Mouse (Mus musculus): ENCODE data around the gene Iffo1. TPM values are rescaled to one million over a fixed set of nuclear protein-coding genes. Genes with fewer than 3 reads are reported as not detected.

The Iffo1 gene
- polyA plus RNA-seq (2015; fragmentation: Nextera tagmentation; extraction: Ambion mirVana) = 9.4 and 12.4 TPM in 2 replicates

DNA sequence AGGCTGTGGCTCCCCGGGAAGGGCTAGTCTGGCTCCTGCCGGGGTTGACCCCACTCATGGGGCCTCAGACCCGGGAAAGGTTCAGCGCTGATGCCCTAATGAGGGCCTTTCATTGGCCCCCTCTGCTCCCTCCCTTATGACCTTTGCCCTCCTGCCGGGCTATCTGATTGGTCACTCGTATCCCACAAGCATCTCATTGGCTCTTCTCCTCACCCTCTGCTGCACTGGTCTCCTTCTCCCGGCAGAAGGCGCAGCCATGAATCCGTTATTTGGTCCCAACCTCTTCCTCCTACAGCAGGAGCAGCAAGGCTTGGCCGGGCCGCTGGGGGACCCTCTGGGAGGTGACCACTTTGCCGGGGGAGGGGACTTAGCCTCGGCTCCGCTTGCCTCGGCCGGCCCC, at the start of gene Iffo1:
Gene Iffo1, plus strand, starts transcription at position 241 of the 400 bp plus-strand sequence.

DNA sequence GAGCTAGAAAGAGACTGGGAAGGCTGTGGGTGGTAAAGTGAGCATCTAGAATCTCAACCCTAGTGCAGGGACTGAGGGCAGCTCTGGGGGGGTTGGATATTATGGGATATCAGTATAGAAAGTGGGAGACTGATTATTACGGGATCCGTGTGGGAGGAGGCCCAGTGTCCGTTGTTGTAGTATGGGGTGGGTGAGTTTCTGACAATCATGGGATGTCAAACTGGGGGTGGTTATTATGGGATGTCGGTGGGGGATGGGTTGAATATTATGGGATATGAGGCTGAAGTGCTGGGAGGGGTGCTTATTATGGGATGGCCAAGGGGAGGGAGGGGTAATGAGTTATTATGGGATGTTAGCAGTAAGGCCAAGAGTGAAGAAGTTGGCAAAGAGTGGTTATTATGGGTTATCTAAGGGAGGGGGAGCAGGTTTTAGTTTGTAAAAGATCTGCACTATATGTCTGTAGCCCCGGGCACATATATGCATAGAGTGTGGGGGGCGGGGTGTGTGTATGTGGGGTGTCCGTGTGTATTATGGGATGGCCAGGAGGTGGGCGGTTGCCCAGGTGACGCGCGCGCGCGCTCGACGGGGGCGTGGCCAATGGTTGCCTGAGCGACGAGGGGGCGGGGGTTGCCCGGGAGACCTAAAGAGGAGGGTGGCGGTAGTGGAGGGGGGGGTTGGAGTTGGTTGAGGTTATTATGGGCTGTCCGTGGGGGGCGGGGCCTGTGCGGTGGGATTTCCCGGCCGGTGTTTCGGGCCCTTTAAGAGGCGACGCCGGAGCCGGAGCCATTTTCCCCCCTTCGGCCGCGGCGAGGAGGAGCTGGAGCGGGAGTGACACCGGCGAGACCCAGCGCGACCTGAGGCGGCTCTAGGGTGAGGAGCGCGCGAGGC, 49.4 kb upstream of the Iffo1 start, which contains the start of gene Chd4:
Gene Chd4, plus strand, starts transcription at position 591 of the 888 bp plus-strand sequence.

DNA sequence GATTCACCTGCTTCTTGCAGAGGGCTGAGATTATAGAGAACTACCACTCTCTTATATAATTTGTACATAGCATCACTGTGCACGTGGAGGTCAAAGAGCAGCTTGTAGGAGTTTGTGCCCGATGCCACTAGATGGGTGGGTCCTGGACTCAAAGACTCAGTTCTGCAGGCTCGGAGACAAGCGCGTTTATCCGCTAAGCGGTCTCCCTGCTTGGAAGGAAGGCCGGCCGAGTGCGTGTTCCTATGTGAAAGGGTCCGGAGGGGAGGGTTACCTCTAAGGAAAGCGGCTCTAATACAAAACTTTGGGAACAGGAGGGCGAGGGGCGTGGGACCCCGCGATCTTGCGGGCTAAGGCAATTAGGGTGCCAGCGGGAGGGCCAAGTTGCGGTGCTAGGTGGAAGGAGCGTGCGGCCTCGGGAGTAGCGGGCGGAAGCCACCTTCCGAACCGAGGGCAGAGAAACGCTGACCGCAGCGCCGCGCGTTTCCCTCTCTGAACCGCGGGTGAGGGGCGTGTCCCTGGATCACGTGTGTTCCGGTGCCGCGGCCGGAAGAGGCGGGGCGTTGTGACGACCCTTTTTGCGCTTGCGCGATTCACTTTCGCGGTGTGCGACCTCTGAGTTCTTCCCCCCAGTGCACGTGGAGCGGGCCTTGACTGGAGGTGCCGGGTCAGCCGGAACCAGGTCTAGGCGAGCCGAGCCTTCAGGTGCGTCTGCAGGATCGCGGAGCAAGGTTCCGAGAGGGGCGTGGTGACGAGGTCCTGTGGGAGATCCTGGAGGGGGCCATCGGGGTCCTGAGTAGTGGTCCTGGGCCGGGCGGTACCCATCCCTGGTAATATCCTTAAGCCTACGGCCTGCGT, 13.5 kb upstream of the Iffo1 start, which contains the start of gene Nop2:
Gene Nop2, plus strand, starts transcription at position 608 of the 855 bp plus-strand sequence.

DNA sequence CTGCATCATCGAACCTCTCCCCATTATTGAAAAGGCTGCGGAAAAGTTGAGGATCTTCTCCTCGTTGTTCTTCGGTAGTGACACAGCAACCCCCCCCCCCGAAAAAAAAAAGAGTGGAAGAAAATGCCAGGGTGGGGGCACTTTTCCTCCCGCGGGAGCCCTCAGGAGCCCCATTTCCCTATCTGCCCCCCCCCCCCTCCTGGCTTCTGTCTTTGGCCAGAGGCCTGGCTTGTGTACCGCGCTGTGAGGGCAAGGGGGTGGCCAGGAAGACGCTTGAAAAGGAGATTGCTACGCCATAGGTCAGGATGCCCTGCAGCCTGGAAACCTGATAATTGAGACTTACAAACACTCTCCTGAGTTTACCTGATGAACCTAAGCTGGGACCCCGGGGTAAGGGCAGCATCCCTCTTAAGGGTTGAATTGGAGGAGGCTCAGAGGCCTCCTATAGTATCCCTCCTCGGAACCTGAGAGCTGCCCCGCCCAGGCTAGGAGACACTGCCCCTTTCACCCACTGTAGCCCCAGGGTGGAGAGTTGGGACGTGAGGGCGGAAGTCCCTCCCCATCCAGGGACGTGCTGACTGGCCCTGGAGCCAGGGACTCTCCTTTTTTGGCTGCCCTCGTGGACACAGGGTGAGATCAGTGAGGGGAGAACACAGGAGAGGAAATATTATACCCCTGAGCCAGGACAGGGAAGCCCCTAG, 21.2 kb downstream of the Iffo1 start, which contains the start of gene Gapdh:
Gene Gapdh, minus strand, starts transcription at position 417 of the 701 bp plus-strand sequence.

DNA sequence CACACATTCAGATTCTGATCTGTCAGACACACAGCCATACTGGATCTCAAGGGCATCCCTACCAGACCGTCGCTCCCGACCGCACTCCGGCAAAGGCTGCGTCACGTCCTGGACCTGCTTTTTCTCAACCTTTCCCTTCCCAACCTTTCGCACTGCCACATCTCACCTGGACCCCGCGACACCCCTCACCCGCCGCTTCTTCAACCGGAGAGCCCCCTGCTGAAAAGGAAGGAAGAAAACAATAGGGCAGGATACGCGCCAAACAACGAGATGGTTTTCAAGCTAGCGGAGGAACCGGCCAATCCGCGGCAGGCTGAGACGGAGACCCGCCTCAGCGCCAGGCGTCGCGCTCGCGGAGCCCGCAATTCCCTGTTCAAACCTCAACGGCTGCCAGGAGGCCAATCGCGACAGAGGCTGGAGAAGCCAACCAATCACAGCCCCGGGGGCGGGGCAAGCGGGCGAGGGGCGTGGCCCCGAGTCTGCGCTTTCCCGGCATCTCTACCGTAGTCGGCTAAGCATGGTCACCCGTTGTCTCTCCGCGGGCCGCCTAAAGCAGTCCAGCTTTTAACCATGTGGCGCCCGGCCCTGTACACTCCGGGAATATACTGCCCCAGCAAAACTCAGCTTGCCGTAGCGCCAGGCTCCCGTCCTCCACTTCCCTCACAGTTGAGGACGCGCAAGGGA, 46.4 kb downstream of the Iffo1 start, which contains the start of the genes Ncapd2 and Mrpl51:
Gene Ncapd2, minus strand, starts transcription at position 370 of the 684 bp plus-strand sequence.
Gene Mrpl51, plus strand, starts transcription at position 470 of the 684 bp plus-strand sequence.

Other genes starting within 250 kb of the Iffo1 start
- 1.6 and 2.9 TPM in 2 replicates for gene Lag3, start 233.5 kb upstream of the Iffo1 start, polyA plus RNA-seq (2015; fragmentation: Nextera tagmentation; extraction: Ambion mirVana)
- 66.4 and 88.8 TPM in 2 replicates for gene Ptms, start 225.1 kb upstream of the Iffo1 start, polyA plus RNA-seq (2015; fragmentation: Nextera tagmentation; extraction: Ambion mirVana)
- 110 and 118 TPM in 2 replicates for gene Mlf2, start 213.9 kb upstream of the Iffo1 start, polyA plus RNA-seq (2015; fragmentation: Nextera tagmentation; extraction: Ambion mirVana)
- gene Cops7a, start 179.7 kb upstream of the Iffo1 start, polyA plus RNA-seq (2015; fragmentation: Nextera tagmentation; extraction: Ambion mirVana) = 55.1 and 59.7 TPM in 2 replicates
- 0.41 and 0.47 TPM in 2 replicates for gene Pianp, start 148.5 kb upstream of the Iffo1 start, polyA plus RNA-seq (2015; fragmentation: Nextera tagmentation; extraction: Ambion mirVana)
- 5.5 and 7.0 TPM in 2 replicates for gene Zfp384, start 136.1 kb upstream of the Iffo1 start, polyA plus RNA-seq (2015; fragmentation: Nextera tagmentation; extraction: Ambion mirVana)
- gene Ing4, start 105.5 kb upstream of the Iffo1 start, polyA plus RNA-seq (2015; fragmentation: Nextera tagmentation; extraction: Ambion mirVana) = 43.3 and 47.7 TPM in 2 replicates
- gene Acrbp, start 95.6 kb upstream of the Iffo1 start, polyA plus RNA-seq (2015; fragmentation: Nextera tagmentation; extraction: Ambion mirVana) = 5.1 and 7.5 TPM in 2 replicates
- gene Lpar5, start 77.3 kb upstream of the Iffo1 start, polyA plus RNA-seq (2015; fragmentation: Nextera tagmentation; extraction: Ambion mirVana) = 1.4 and 1.8 TPM in 2 replicates
- 39.3 and 45.6 TPM in 2 replicates for gene Chd4, start 49.3 kb upstream of the Iffo1 start, polyA plus RNA-seq (2015; fragmentation: Nextera tagmentation; extraction: Ambion mirVana)
- 35.5 and 37.8 TPM in 2 replicates for gene Nop2, start 13.3 kb upstream of the Iffo1 start, polyA plus RNA-seq (2015; fragmentation: Nextera tagmentation; extraction: Ambion mirVana)
- gene Gapdh, start 21.2 kb downstream of the Iffo1 start, polyA plus RNA-seq (2015; fragmentation: Nextera tagmentation; extraction: Ambion mirVana) = 647 and 650 TPM in 2 replicates
- 118 and 127 TPM in 2 replicates for gene Ncapd2, start 46.5 kb downstream of the Iffo1 start, polyA plus RNA-seq (2015; fragmentation: Nextera tagmentation; extraction: Ambion mirVana)
- 198 and 200 TPM in 2 replicates for gene Mrpl51, start 46.6 kb downstream of the Iffo1 start, polyA plus RNA-seq (2015; fragmentation: Nextera tagmentation; extraction: Ambion mirVana)
- 4.1 and 4.2 TPM in 2 replicates for gene Vamp1, start 70.3 kb downstream of the Iffo1 start, polyA plus RNA-seq (2015; fragmentation: Nextera tagmentation; extraction: Ambion mirVana)
- 5.6 and 8.6 TPM in 2 replicates for gene Tapbpl, start 86.6 kb downstream of the Iffo1 start, polyA plus RNA-seq (2015; fragmentation: Nextera tagmentation; extraction: Ambion mirVana)
- gene Cd27, start 91.8 kb downstream of the Iffo1 start, polyA plus RNA-seq (2015; fragmentation: Nextera tagmentation; extraction: Ambion mirVana) = 5.3 and 6.2 TPM in 2 replicates
- not detected in 2 replicates for gene Tuba3a, start 140.8 kb downstream of the Iffo1 start, polyA plus RNA-seq (2015; fragmentation: Nextera tagmentation; extraction: Ambion mirVana)
- 20.9 and 27.0 TPM in 2 replicates for gene Ltbr, start 168.6 kb downstream of the Iffo1 start, polyA plus RNA-seq (2015; fragmentation: Nextera tagmentation; extraction: Ambion mirVana)
- gene Scnn1a, start 175.4 kb downstream of the Iffo1 start, polyA plus RNA-seq (2015; fragmentation: Nextera tagmentation; extraction: Ambion mirVana) = 1.3 and 1.9 TPM in 2 replicates
- gene Tnfrsf1a, start 204.1 kb downstream of the Iffo1 start, polyA plus RNA-seq (2015; fragmentation: Nextera tagmentation; extraction: Ambion mirVana) = 38.0 and 49.0 TPM in 2 replicates
- 0.07 and 0.10 TPM in 2 replicates for gene Plekhg6, start 235.6 kb downstream of the Iffo1 start, polyA plus RNA-seq (2015; fragmentation: Nextera tagmentation; extraction: Ambion mirVana)